Mouse (Mus musculus) ES-E14 (cell line): ENCODE data around the gene Slf2. TPM values are rescaled to one million over a fixed set of nuclear protein-coding genes. Genes with fewer than 3 reads are reported as not detected.
A peak's percentile ranks its signal among the peaks of the same experiment; 100 is the strongest.

Source experiments
- DNase-seq: peaks from one replicate; pipeline ENCODE4 v3.0.0-alpha.2; 2013; ENCODE audit warnings: low read depth, low spot score
- H3K27ac ChIP-seq: 2 replicates; pipeline ENCODE4 v1.5.1; 2012; ENCODE audit warnings: low read depth, mild to moderate bottlenecking, low read length, moderate library complexity, mixed read lengths; ENCODE audit not compliant: poor library complexity, insufficient read depth, severe bottlenecking
- H3K36me3 ChIP-seq: 2 replicates; pipeline ENCODE4 v1.6.1; 2012; ENCODE audit warnings: mild to moderate bottlenecking, low read length, moderate library complexity, mixed read lengths; ENCODE audit not compliant: control insufficient read depth, poor library complexity, insufficient read depth, severe bottlenecking
- H3K4me1 ChIP-seq, 2 experiments: fragments of 150-350 bp in 1 of 2; sonication (generic) in 1 of 2; 2 replicates each; pipeline ENCODE4 v1.6.1; 2012; ENCODE audit warnings: low read length in 2 of 2, mild to moderate bottlenecking in 1 of 2, mixed read lengths in 1 of 2; ENCODE audit not compliant: control insufficient read depth in 2 of 2, insufficient read depth in 2 of 2, poor library complexity in 1 of 2
- H3K4me3 ChIP-seq, 2 experiments: fragments of 150-350 bp in 1 of 2; sonication (generic) in 1 of 2; 2 replicates each; pipeline ENCODE4 v1.5.1; 2012; ENCODE audit warnings: low read length in 2 of 2, low read depth in 1 of 2, mild to moderate bottlenecking in 1 of 2, mixed read lengths in 1 of 2; ENCODE audit not compliant: insufficient read depth in 1 of 2, poor library complexity in 1 of 2, severe bottlenecking in 1 of 2
- H3K9ac ChIP-seq: 2 replicates; pipeline ENCODE4 v1.6.1; 2012; ENCODE audit warnings: low read depth, mild to moderate bottlenecking, low read length, mixed read lengths; ENCODE audit not compliant: poor library complexity, insufficient read depth, severe bottlenecking
- H3K9me3 ChIP-seq: fragments of 150-350 bp; sonication (generic); 2 replicates; pipeline ENCODE4 v1.6.1; 2012; ENCODE audit warnings: low read depth, mild to moderate bottlenecking, low read length; ENCODE audit not compliant: control insufficient read depth, insufficient read depth
- CHD2 ChIP-seq: IDR thresholded peaks from 2 replicates; pipeline ENCODE4 v1.6.1; 2014; ENCODE audit warnings: mild to moderate bottlenecking, low read depth, low read length, inconsistent platforms
- HCFC1 ChIP-seq: IDR thresholded peaks from 2 replicates; pipeline ENCODE4 v1.6.1; 2012; ENCODE audit warnings: low read length, inconsistent platforms, borderline replicate concordance; ENCODE audit not compliant: insufficient read depth
- MAFK ChIP-seq: IDR thresholded peaks from 2 replicates; pipeline ENCODE4 v1.6.1; 2014; ENCODE audit warnings: mild to moderate bottlenecking, low read depth, low read length, inconsistent platforms; ENCODE audit not compliant: insufficient read depth
- ZC3H11A ChIP-seq: IDR thresholded peaks from 2 replicates; pipeline ENCODE4 v1.6.1; 2012; ENCODE audit warnings: low read depth, mild to moderate bottlenecking, inconsistent platforms, low read length, borderline replicate concordance
- ZNF384 ChIP-seq: IDR thresholded peaks from 2 replicates; pipeline ENCODE4 v1.6.1; 2012; ENCODE audit warnings: low read depth, low read length, inconsistent platforms
- in situ Hi-C, 2 experiments: fragments of 600-800 bp; cut with MboI; formaldehyde crosslinking; loops; one replicate each; pipeline ENCODE4 v1.15.1; 2025; ENCODE audit warnings: low sequenced_read_pairs in 2 of 2, inconsistent platforms in 1 of 2; ENCODE audit not compliant: unreplicated experiment in 2 of 2
- total RNA-seq: library from RNA; depleted of rRNA; stranded (reverse); fragments of 300-350 nt; gene quantifications from 2 replicates; pipeline ENCODE4 v1.2.3, GENCODE M21; 2012

Gene Slf2
- total RNA-seq, 1 experiment: 48.3 TPM

DNA sequence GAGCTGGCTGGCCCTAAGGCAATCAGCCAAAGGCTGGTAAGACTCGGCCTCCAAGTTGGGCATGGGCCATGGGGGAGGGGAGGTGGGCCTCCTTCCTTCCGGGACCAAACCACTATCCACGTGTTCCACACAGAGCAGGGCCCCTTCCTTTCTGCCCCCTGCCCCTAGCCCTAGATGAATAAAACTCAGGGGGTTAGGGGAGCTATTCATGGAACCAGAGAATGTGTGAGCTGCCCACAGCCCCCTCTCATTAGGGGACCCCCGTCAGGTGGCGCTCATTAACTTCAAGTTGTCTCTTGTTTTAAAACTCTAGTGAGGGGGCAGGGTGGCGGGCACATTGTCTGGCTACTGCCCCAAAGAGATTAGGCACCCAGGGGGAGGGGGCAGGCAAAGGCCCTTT, 41.4 kb upstream of the Slf2 start:
- in situ Hi-C loops: no loop called here
- Histone ChIP-seq H3K9me3 (no peaks in the 10 kb centered on the region), H3K4me3 (no peak overlapping the region), H3K4me1 (peaks cover 0 to 16% of the 10 kb centered on the region in 2 experiments; a peak in 2 of 4 replicates), H3K36me3 (no peaks in the 10 kb centered on the region), H3K27ac (no peak overlapping the region), H3K9ac (no peak overlapping the region)
- DNase-seq: no peak
- no peak for TF ChIP-seq ZC3H11A
- no peak for TF ChIP-seq HCFC1
- TF ChIP-seq MAFK: no peak
- no peak for TF ChIP-seq CHD2

DNA sequence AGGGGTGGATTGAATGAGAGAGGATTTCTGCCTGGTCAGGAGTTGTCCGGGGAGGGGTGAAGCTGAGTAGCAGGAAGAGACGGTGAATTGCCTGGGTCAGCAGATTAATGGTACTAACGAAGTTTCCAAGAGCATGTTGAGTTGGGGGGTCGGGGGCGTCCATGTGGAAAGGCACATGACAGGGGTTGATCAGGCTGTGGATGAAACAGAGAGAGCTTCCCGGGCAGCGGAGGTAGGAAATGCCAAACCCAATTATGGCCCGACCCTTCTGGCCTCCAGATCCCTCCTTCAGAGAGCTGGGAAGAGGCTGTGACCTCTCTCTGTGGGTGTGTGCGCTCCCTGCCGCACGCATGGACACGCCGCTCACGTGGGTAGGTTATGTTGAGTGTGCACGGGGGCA, 39.5 kb upstream of the Slf2 start:
- H3K9me3 ChIP-seq: no peaks in the 10 kb centered on the region
- DNase-seq: no peak
- H3K9ac ChIP-seq: no peak overlapping the region
- TF ChIP-seq MAFK (no peak), HCFC1 (no peak), ZC3H11A (no peak), ZNF384 (no peak)
- H3K27ac ChIP-seq: no peak overlapping the region
- H3K4me1 ChIP-seq: peaks cover 0 to 16% of the 10 kb centered on the region in 2 experiments; a peak in 2 of 4 replicates
- H3K36me3 ChIP-seq: no peaks in the 10 kb centered on the region
- in situ Hi-C loops: loop anchor here (5.0 to 10.0 kb wide), 3 partner anchors 127 to 309 kb away; no protein-coding TSS in a partner anchor
- no peak overlapping the region for H3K4me3 ChIP-seq

DNA sequence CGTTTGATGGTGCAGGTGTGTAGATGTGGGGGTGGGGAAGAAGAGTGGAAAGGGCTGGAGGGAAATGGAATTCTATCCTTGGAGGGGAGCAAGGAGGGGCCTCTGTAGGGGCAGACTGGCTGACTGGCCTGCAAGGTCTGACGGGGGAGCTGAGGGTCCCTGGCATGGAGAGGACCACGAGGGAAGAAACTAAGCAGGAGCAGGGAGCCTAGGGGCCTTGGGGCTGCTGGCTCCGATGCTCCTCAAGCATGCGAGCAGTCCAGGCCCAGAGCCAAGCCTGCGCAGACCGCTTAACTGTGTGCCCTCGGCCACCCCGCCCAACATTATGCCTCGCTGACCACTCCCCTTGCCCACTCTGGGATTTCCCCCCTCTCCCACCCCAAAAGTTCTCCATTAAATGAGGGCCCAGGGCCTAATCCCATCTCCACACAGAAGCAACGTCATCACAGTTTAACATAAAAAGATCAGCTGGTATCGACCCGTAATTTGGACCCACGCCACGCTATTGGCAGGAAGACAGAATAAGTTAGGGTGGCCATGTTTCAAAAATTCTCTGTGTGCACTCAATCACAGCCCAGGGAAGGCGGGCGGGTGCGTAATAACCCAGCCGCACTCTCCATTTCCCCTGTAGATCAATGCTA, 37.6 kb upstream of the Slf2 start:
- in situ Hi-C loops: loop anchor here (5.0 to 10.0 kb wide), 3 partner anchors 129 to 311 kb away; no protein-coding TSS in a partner anchor
- Histone ChIP-seq H3K36me3 (no peaks in the 10 kb centered on the region), H3K9ac (no peak overlapping the region), H3K27ac (no peak overlapping the region), H3K4me1 (peaks cover 0 to 6% of the 10 kb centered on the region in 2 experiments; a peak in 2 of 4 replicates), H3K4me3 (no peak overlapping the region), H3K9me3 (no peaks in the 10 kb centered on the region)
- no peak for DNase-seq
- TF ChIP-seq MAFK: no peak
- no peak for TF ChIP-seq CHD2
- no peak for TF ChIP-seq ZC3H11A
- no peak for TF ChIP-seq ZNF384
- no peak for TF ChIP-seq HCFC1

DNA sequence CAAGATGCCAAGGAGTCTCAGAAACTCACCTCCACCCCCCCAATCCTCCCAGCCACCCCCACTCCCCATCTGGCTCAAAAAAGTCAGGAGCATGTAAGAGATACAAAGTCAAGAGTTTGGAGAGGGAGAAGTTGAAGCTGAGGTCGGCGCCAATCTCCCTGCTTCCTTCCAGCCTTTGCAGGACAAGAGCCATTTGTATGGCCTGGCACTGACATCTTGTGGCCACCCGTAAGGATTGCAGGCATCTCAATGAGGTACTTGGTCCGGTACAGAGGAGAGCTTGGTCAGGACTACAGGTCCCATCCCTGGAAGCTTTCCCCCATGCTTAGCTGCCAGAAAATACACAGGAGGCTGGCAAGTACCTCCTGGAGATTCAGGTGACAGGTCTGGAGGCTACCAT, 35.7 kb upstream of the Slf2 start:
- Histone ChIP-seq H3K9me3 (no peaks in the 10 kb centered on the region), H3K4me3 (no peak overlapping the region), H3K36me3 (no peaks in the 10 kb centered on the region), H3K9ac (no peak overlapping the region), H3K4me1 (peaks cover 0 to 6% of the 10 kb centered on the region in 2 experiments; a peak in 2 of 4 replicates), H3K27ac (no peak overlapping the region)
- TF ChIP-seq ZNF384: no peak
- peak; percentile 95 for TF ChIP-seq ZC3H11A
- in situ Hi-C loops: loop anchor here (10.0 kb wide), 2 partner anchors 130 to 310 kb away; no protein-coding TSS in a partner anchor
- DNase-seq: no peak

DNA sequence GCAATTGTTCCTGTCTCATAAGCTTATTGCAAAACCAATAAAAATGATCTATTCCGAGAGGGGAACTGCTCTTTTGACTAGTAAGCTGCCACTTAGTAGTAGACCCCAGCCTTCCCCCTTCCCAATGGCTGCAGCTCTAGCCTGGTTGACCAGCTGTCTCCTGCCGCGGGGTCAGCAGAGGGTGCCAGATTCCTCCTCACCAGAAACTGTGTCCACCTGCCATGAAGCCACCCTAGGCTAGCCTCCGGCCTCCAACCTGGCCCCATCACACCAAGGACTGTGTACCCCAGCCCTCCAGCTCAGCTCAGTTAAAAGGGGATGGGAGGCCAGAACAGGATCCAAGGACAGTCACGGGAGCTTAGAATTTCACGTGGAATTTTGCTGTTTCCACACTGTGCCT, 34.5 kb upstream of the Slf2 start:
- H3K9ac ChIP-seq: no peak overlapping the region
- H3K4me1 ChIP-seq: peaks cover 0 to 6% of the 10 kb centered on the region in 2 experiments; a peak in 3 of 4 replicates
- no peak for DNase-seq
- H3K4me3 ChIP-seq: no peak overlapping the region
- in situ Hi-C loops: loop anchor here (10.0 kb wide), 2 partner anchors 132 to 312 kb away; no protein-coding TSS in a partner anchor
- no peak overlapping the region for H3K27ac ChIP-seq
- H3K36me3 ChIP-seq: no peaks in the 10 kb centered on the region
- H3K9me3 ChIP-seq: no peaks in the 10 kb centered on the region
- no peak for TF ChIP-seq CHD2
- no peak for TF ChIP-seq MAFK
- no peak for TF ChIP-seq HCFC1
- TF ChIP-seq ZC3H11A: no peak
- no peak for TF ChIP-seq ZNF384
